Mouse (Mus musculus) CH12F3 (cell line): Measurements from ENCODE around the gene Klk15.
"Not testable (repeated sequence)": the region's sequence is repeated elsewhere in the genome, so short reads cannot be mapped to it uniquely, and the experiment has no call there.

Source experiments
- in situ Hi-C: fragments of 300-500 bp; cut with MboI; formaldehyde crosslinking; loops from 2 replicates; pipeline ENCODE4 v1.14.3; 2020; ENCODE audit warnings: low sequenced_read_pairs

Klk15 gene

GRCm38 (mm10) chr7:43967612-43968011 is 34.1 kb downstream of the Klk15 start:
- in situ Hi-C loops, result no loop called here

GRCm38 (mm10) chr7:43975761-43976160 is 42.2 kb downstream of the Klk15 start, which contains the start of gene Klk1b9:
Gene Klk1b9 (plus strand): TSS chr7:43976061.
- in situ Hi-C loops, result not testable (repeated sequence)

- in situ Hi-C loops, result loop anchor here (5.0 kb wide), 1 partner anchor 87 kb away; no protein-coding TSS in a partner anchor
These were observed 52.1 kb downstream of the Klk15 start for GRCm38 (mm10) chr7:43985657-43986056.
